Mouse (Mus musculus) hindbrain, postnatal 0 days (tissue): ENCODE results near the gene Dtnb. TPM values are rescaled to one million over a fixed set of nuclear protein-coding genes. Genes with fewer than 3 reads are reported as not detected.
A peak's percentile ranks its signal among the peaks of the same experiment; 100 is the strongest.
"Not testable (repeated sequence)": the region's sequence is repeated elsewhere in the genome, so short reads cannot be mapped to it uniquely, and the experiment has no call there.

Source experiments
- ATAC-seq: fragments of 200-750 bp; cut with Nextera tagmentation; 2 replicates; pipeline ENCODE4 v1.8.0; 2017; ENCODE audit warnings: mild to moderate bottlenecking, moderate TSS enrichment, moderate library complexity
- DNase-seq: peaks from one replicate; pipeline ENCODE4 v3.0.0-alpha.2; 2015; ENCODE audit warnings: low spot score
- H3K27ac ChIP-seq: fragments of 300-500 bp; sonication (generic); 2 replicates; pipeline ENCODE4 v1.5.1; 2014; ENCODE audit warnings: mild to moderate bottlenecking
- H3K27me3 ChIP-seq: fragments of 300-500 bp; sonication (generic); 2 replicates; pipeline ENCODE4 v1.6.1; 2014; ENCODE audit warnings: low read length, mixed read lengths; ENCODE audit not compliant: insufficient read depth
- H3K36me3 ChIP-seq: fragments of 300-500 bp; sonication (generic); 2 replicates; pipeline ENCODE4 v1.6.1; 2014; ENCODE audit warnings: low read length, mixed read lengths; ENCODE audit not compliant: insufficient read depth
- H3K4me1 ChIP-seq: fragments of 300-500 bp; sonication (generic); 2 replicates; pipeline ENCODE4 v1.6.1; 2014; ENCODE audit warnings: antibody characterized with exemption, low read length, mixed read lengths; ENCODE audit not compliant: insufficient read depth
- H3K4me2 ChIP-seq: fragments of 300-500 bp; sonication (generic); 2 replicates; pipeline ENCODE4 v1.6.1; 2014; ENCODE audit warnings: low read depth, mild to moderate bottlenecking, low read length, moderate library complexity, mixed read lengths
- H3K4me3 ChIP-seq: fragments of 300-500 bp; sonication (generic); 2 replicates; pipeline ENCODE4 v1.5.1; 2014; ENCODE audit warnings: low read length
- H3K9ac ChIP-seq: fragments of 300-500 bp; sonication (generic); replicated peaks from 2 replicates; pipeline ENCODE4 v1.6.1; 2014; ENCODE audit warnings: mild to moderate bottlenecking, low read length, moderate library complexity, mixed read lengths
- H3K9me3 ChIP-seq: fragments of 300-500 bp; sonication (generic); 2 replicates; pipeline ENCODE4 v1.6.1; 2016; ENCODE audit warnings: low read length, mixed read lengths
- CTCF ChIP-seq: IDR thresholded peaks from 2 replicates; pipeline ENCODE4 v1.5.1; 2016; ENCODE audit warnings: antibody characterized with exemption, control low read depth, low read depth
- WGBS: fragments of 180-500 bp; shearing (Covaris S2); extraction: QIAGEN DNeasy Blood & Tissue Kit; methylation state at CpG from one replicate; pipeline ENCODE4 v1.1.7; 2014; 5-methylcytosine and 5-hydroxymethylcytosine counted together
- polyA plus RNA-seq: library from polyadenylated mRNA; unstranded; fragments of >200 nt; fragmentation: Nextera tagmentation; extraction: Ambion mirVana; gene quantifications from 2 replicates; pipeline ENCODE4 v1.2.1, GENCODE M21; 2015
- total RNA-seq: library from RNA; depleted of rRNA; stranded (reverse); fragments of >200 nt; gene quantifications from 2 replicates; pipeline ENCODE4 v1.2.3, GENCODE M21; 2014; rRNA removed

The Dtnb gene
- 47.8 and 54.3 TPM in 2 replicates for total RNA-seq
- 48.4 and 51.6 TPM in 2 replicates for polyA plus RNA-seq

GRCm38 (mm10) chr12:3571787-3572580, at the start of gene Dtnb:
TSS of gene Dtnb (plus strand) at chr12:3572381.
- Histone ChIP-seq H3K27me3 (no peaks in the 10 kb centered on the region), H3K4me3 (peak within 1 kb of the TSS; percentile 97), H3K27ac (peak within 1 kb of the TSS; percentile 94), H3K4me2 (peak within 1 kb of the TSS; percentile 88), H3K4me1 (peaks cover 7% of the 10 kb centered on the region), H3K36me3 (no peaks in the 10 kb centered on the region), H3K9me3 (no peaks in the 10 kb centered on the region), H3K9ac (peak within 1 kb of the TSS; percentile 99)
- no peak for TF ChIP-seq CTCF
- 3% methylated on average over 70 of the region's 85 CpGs for WGBS
- ATAC-seq (peak; percentile 89), DNase-seq (peak; percentile 89)

GRCm38 (mm10) chr12:3525536-3525935, 46.6 kb upstream of the Dtnb start:
- H3K4me1 ChIP-seq, result no peaks in the 10 kb centered on the region
- H3K27me3 ChIP-seq, result no peaks in the 10 kb centered on the region
- H3K9me3 ChIP-seq, result no peaks in the 10 kb centered on the region
- no peak for ATAC-seq
- DNase-seq, result no peak
- 94% methylated on average over 5 of the region's 5 CpGs for WGBS
- H3K4me2 ChIP-seq, result no peak overlapping the region
- TF ChIP-seq CTCF, result no peak
- no peak overlapping the region for H3K4me3 ChIP-seq
- no peak overlapping the region for H3K9ac ChIP-seq
- no peak overlapping the region for H3K27ac ChIP-seq
- no peaks in the 10 kb centered on the region for H3K36me3 ChIP-seq

- H3K9me3 ChIP-seq, H3K27ac ChIP-seq, DNase-seq, H3K4me2 ChIP-seq, H3K4me1 ChIP-seq, H3K36me3 ChIP-seq, H3K9ac ChIP-seq, H3K4me3 ChIP-seq, ATAC-seq, H3K27me3 ChIP-seq: not testable (repeated sequence)
- WGBS, result 96% methylated on average over 1 of the region's 1 CpGs
Measured at GRCm38 (mm10) chr12:3535446-3535845, 36.7 kb upstream of the Dtnb start.

- H3K4me3 ChIP-seq, result no peak overlapping the region
- no peaks in the 10 kb centered on the region for H3K27me3 ChIP-seq
- DNase-seq (peak; percentile 71), ATAC-seq (peak; percentile 93)
- H3K9me3 ChIP-seq, result no peaks in the 10 kb centered on the region
- H3K36me3 ChIP-seq, result no peaks in the 10 kb centered on the region
- TF ChIP-seq CTCF, result no peak
- peak overlapping the region; percentile 60; the same call in 1 of the 2 replicates for H3K27ac ChIP-seq
- H3K4me1 ChIP-seq, result 0 out of 2 replicates have a peak, but pooled peaks cover 5% of the 10 kb centered on the region
- no peak overlapping the region for H3K4me2 ChIP-seq
- WGBS, result 32% methylated on average over 3 of the region's 3 CpGs
- no peak overlapping the region for H3K9ac ChIP-seq
Measured at GRCm38 (mm10) chr12:3537616-3538015, 34.6 kb upstream of the Dtnb start.

GRCm38 (mm10) chr12:3538036-3538435, 34.1 kb upstream of the Dtnb start:
- Histone ChIP-seq H3K9ac (no peak overlapping the region), H3K4me3 (no peak overlapping the region), H3K27me3 (no peaks in the 10 kb centered on the region), H3K4me2 (no peak overlapping the region), H3K36me3 (no peaks in the 10 kb centered on the region), H3K9me3 (no peaks in the 10 kb centered on the region), H3K4me1 (0 out of 2 replicates have a peak, but pooled peaks cover 5% of the 10 kb centered on the region), H3K27ac (peak overlapping the region; percentile 60; the same call in 1 of the 2 replicates)
- no peak; the same call in 1 of the 2 replicates for ATAC-seq
- no peak for TF ChIP-seq CTCF
- WGBS, result 70% methylated on average over 1 of the region's 1 CpGs
- no peak for DNase-seq

- H3K4me3 ChIP-seq, result no peak overlapping the region
- H3K27me3 ChIP-seq, result no peaks in the 10 kb centered on the region
- no peaks in the 10 kb centered on the region for H3K9me3 ChIP-seq
- no peak for DNase-seq
- no peak for ATAC-seq
- no peak for TF ChIP-seq CTCF
- H3K27ac ChIP-seq, result no peak overlapping the region
- H3K4me1 ChIP-seq, result 0 out of 2 replicates have a peak, but pooled peaks cover 5% of the 10 kb centered on the region
- H3K36me3 ChIP-seq, result no peaks in the 10 kb centered on the region
- H3K4me2 ChIP-seq, result no peak overlapping the region
- no peak overlapping the region for H3K9ac ChIP-seq
- 83% methylated on average over 2 of the region's 2 CpGs for WGBS
Measured at GRCm38 (mm10) chr12:3539605-3540004, 32.6 kb upstream of the Dtnb start.

- DNase-seq, result no peak
- H3K4me3 ChIP-seq, result no peak overlapping the region
- WGBS, result 86% methylated on average over 7 of the region's 7 CpGs
- H3K4me1 ChIP-seq, result 0 out of 2 replicates have a peak, but pooled peaks cover 5% of the 10 kb centered on the region
- no peaks in the 10 kb centered on the region for H3K27me3 ChIP-seq
- no peaks in the 10 kb centered on the region for H3K9me3 ChIP-seq
- H3K36me3 ChIP-seq, result no peaks in the 10 kb centered on the region
- H3K4me2 ChIP-seq, result no peak overlapping the region
- H3K27ac ChIP-seq, result no peak overlapping the region
- ATAC-seq, result no peak
- TF ChIP-seq CTCF, result no peak
- H3K9ac ChIP-seq, result no peak overlapping the region
Measured at GRCm38 (mm10) chr12:3540871-3541270, 31.3 kb upstream of the Dtnb start.
